Mouse (Mus musculus): ENCODE data around the gene Zfp592. TPM values are rescaled to one million over a fixed set of nuclear protein-coding genes. Genes with fewer than 3 reads are reported as not detected.

The Zfp592 gene
- total and polyA plus RNA-seq, 3 experiments, result 12.9 to 33.0 TPM; not detected in 1

- H3K9me3 ChIP-seq (replicated peaks; ENCODE audit: insufficient read depth, low read length), result no peaks in the 10 kb centered on the region
- TF ChIP-seq MAFK (IDR thresholded peaks at IDR 0.05; ENCODE audit: borderline replicate concordance, low read depth, low read length) (no peak), RAD21 (IDR thresholded peaks at IDR 0.05; ENCODE audit: low read depth, low read length) (no peak), HCFC1 (IDR thresholded peaks at IDR 0.05; ENCODE audit: low read depth, low read length) (no peak)
- no peak overlapping the region for H3K4me3 ChIP-seq (ENCODE audit: control insufficient read depth in 1 of 2, insufficient read depth in 1 of 2, low read depth in 2 of 2, low read length in 2 of 2)
- no peaks in the 10 kb centered on the region for H3K36me3 ChIP-seq (ENCODE audit: control insufficient read depth in 1 of 2, insufficient read depth in 2 of 2, low read length in 2 of 2)
- no peak overlapping the region for H3K9ac ChIP-seq (ENCODE audit: control insufficient read depth, low read depth, low read length, poor library complexity, severe bottlenecking)
- peaks cover 2 to 3% of the 10 kb centered on the region in 2 experiments; a peak in 2 of 4 replicates for H3K4me1 ChIP-seq (ENCODE audit: control insufficient read depth in 1 of 2, insufficient read depth in 2 of 2, low read length in 2 of 2)
- H3K27ac ChIP-seq (ENCODE audit: control insufficient read depth, low read depth, low read length), result no peak overlapping the region
- peaks cover 6 to 8% of the 10 kb centered on the region in 2 experiments for H3K27me3 ChIP-seq (ENCODE audit: control insufficient read depth in 1 of 2, insufficient read depth in 2 of 2, low read length in 2 of 2)
- no peak for DNase-seq (ENCODE audit: low read depth, low spot score)
- no peaks in the 10 kb centered on the region for H3K79me2 ChIP-seq (ENCODE audit: control insufficient read depth, insufficient read depth, low read length, poor library complexity)
Observed at GRCm38 (mm10) chr7:81075732-81076131, 82.3 kb downstream of the Zfp592 start.

DNA sequence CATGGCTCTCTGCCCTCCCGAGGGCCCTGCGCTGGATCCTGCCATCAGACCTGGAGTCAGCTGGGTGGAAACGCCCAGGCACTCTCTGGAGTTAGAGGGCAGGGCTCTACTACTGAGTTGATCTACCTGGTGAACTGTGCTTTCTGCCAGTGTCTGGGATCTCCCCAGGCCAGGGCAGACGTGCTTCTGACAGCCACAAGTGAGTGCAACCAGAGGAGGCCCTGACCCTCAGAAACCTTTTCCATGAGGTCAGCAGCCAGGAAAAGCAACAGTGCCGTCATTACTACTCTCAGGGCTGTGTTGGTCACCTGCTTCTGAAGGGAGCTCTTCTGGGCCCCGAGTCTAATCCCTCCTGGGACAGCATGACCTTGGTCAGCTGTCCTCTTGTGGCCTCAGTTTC lies 83.5 kb downstream of the Zfp592 start:
- peaks cover 2 to 3% of the 10 kb centered on the region in 2 experiments; a peak in 2 of 4 replicates for H3K4me1 ChIP-seq (ENCODE audit: control insufficient read depth in 1 of 2, insufficient read depth in 2 of 2, low read length in 2 of 2)
- no peaks in the 10 kb centered on the region for H3K36me3 ChIP-seq (ENCODE audit: control insufficient read depth in 1 of 2, insufficient read depth in 2 of 2, low read length in 2 of 2)
- DNase-seq (ENCODE audit: low read depth, low spot score), result no peak

GRCm38 (mm10) chr7:81078740-81079139 lies 85.3 kb downstream of the Zfp592 start:
- no peaks in the 10 kb centered on the region for H3K9me3 ChIP-seq (replicated peaks; ENCODE audit: insufficient read depth, low read length)
- no peaks in the 10 kb centered on the region for H3K36me3 ChIP-seq (ENCODE audit: control insufficient read depth in 1 of 2, insufficient read depth in 2 of 2, low read length in 2 of 2)
- no peak overlapping the region for H3K9ac ChIP-seq (ENCODE audit: control insufficient read depth, low read depth, low read length, poor library complexity, severe bottlenecking)
- no peaks in the 10 kb centered on the region for H3K79me2 ChIP-seq (ENCODE audit: control insufficient read depth, insufficient read depth, low read length, poor library complexity)
- no peak overlapping the region for H3K4me3 ChIP-seq (ENCODE audit: control insufficient read depth in 1 of 2, insufficient read depth in 1 of 2, low read depth in 2 of 2, low read length in 2 of 2)
- no peak for DNase-seq (ENCODE audit: low read depth, low spot score)
- H3K27ac ChIP-seq (ENCODE audit: control insufficient read depth, low read depth, low read length), result no peak overlapping the region
- peaks cover 12 to 17% of the 10 kb centered on the region in 2 experiments for H3K27me3 ChIP-seq (ENCODE audit: control insufficient read depth in 1 of 2, insufficient read depth in 2 of 2, low read length in 2 of 2)
- H3K4me1 ChIP-seq (ENCODE audit: control insufficient read depth in 1 of 2, insufficient read depth in 2 of 2, low read length in 2 of 2), result peaks cover 2 to 3% of the 10 kb centered on the region in 2 experiments; a peak in 2 of 4 replicates
- TF ChIP-seq UBTF (IDR thresholded peaks at IDR 0.05; ENCODE audit: borderline replicate concordance, insufficient read depth, low read depth, low read length), result no peak
- no peak for TF ChIP-seq ZNF384 (IDR thresholded peaks at IDR 0.05; ENCODE audit: low read depth, low read length)
- no peak for TF ChIP-seq RCOR1 (IDR thresholded peaks at IDR 0.05; ENCODE audit: low read depth, low read length)
- TF ChIP-seq HCFC1 (IDR thresholded peaks at IDR 0.05; ENCODE audit: low read depth, low read length), result no peak
- TF ChIP-seq BHLHE40 (IDR thresholded peaks at IDR 0.05; ENCODE audit: borderline replicate concordance, low read depth, low read length), result no peak
- no peak for TF ChIP-seq ELF1 (IDR thresholded peaks at IDR 0.05; ENCODE audit: low read depth, low read length)
- TF ChIP-seq KAT2A (conservative IDR thresholded peaks at IDR 0.05; ENCODE audit: low read depth, low read length), result no peak
- no peak for TF ChIP-seq TAL1 (IDR thresholded peaks at IDR 0.05; ENCODE audit: low read length)
- TF ChIP-seq ZMIZ1 (IDR thresholded peaks at IDR 0.05; ENCODE audit: low read depth, low read length), result no peak
- no peak for TF ChIP-seq TBP (IDR thresholded peaks at IDR 0.05; ENCODE audit: low read depth, low read length)
- no peak for TF ChIP-seq JUND (IDR thresholded peaks at IDR 0.05; ENCODE audit: low read depth, low read length)

More for the DNA sequence above, 83.5 kb downstream of the Zfp592 start:
- Histone ChIP-seq H3K4me3 (ENCODE audit: control insufficient read depth in 1 of 2, insufficient read depth in 1 of 2, low read depth in 2 of 2, low read length in 2 of 2) (no peak overlapping the region), H3K79me2 (ENCODE audit: control insufficient read depth, insufficient read depth, low read length, poor library complexity) (no peaks in the 10 kb centered on the region), H3K9ac (ENCODE audit: control insufficient read depth, low read depth, low read length, poor library complexity, severe bottlenecking) (no peak overlapping the region), H3K27me3 (ENCODE audit: control insufficient read depth in 1 of 2, insufficient read depth in 2 of 2, low read length in 2 of 2) (peaks cover 5 to 8% of the 10 kb centered on the region in 2 experiments), H3K27ac (ENCODE audit: control insufficient read depth, low read depth, low read length) (no peak overlapping the region), H3K9me3 (replicated peaks; ENCODE audit: insufficient read depth, low read length) (no peaks in the 10 kb centered on the region)
- TF ChIP-seq EP300 (IDR thresholded peaks at IDR 0.05; ENCODE audit: low read depth in 1 of 2, low read length in 2 of 2), result no peak
- TF ChIP-seq POLR2AphosphoS5 (IDR thresholded peaks at IDR 0.05; ENCODE audit: borderline replicate concordance, low read depth, low read length), result no peak
- no peak for TF ChIP-seq ZMIZ1 (IDR thresholded peaks at IDR 0.05; ENCODE audit: low read depth, low read length)
- no peak for TF ChIP-seq KAT2A (conservative IDR thresholded peaks at IDR 0.05; ENCODE audit: low read depth, low read length)
- TF ChIP-seq CHD1 (IDR thresholded peaks at IDR 0.05; ENCODE audit: low read depth, low read length), result no peak
- TF ChIP-seq MAX (IDR thresholded peaks at IDR 0.05; ENCODE audit: low read length), result no peak
- TF ChIP-seq MAZ (IDR thresholded peaks at IDR 0.05; ENCODE audit: low read depth, low read length), result no peak

All from MEL (cell line).